Comparison of ENCODE assay signal across 28 mouse cellular contexts in genomic region chr1:72334807-72335206, GRCm38 (mm10). TPM values are rescaled to one million over a fixed set of nuclear protein-coding genes. Genes with fewer than 3 reads are reported as not detected.
"Had no signal": no experiment of that assay in that cellular context is flagged by ENCODE, and none has a peak within 500 bp of the region (broad histone marks: within the 10 kb centered on the region; RNA-seq: fewer than 3 reads in every experiment).

No protein-coding gene starts in this region.

- H3K9me3 ChIP-seq: heart, embryonic 10.5 days; heart, embryonic 12.5 days; hindbrain, embryonic 10.5 days; hindbrain, embryonic 12.5 days; intestine, embryonic 15.5 days; limb, embryonic 10.5 days; limb, embryonic 12.5 days had no signal

- H3K4me2 ChIP-seq: heart, embryonic 12.5 days; hindbrain, embryonic 12.5 days; hindbrain, embryonic 14.5 days; intestine, embryonic 15.5 days; limb, embryonic 12.5 days had no signal

- H3K27me3 ChIP-seq: heart, embryonic 12.5 days; hindbrain, embryonic 12.5 days; intestine, embryonic 15.5 days; limb, embryonic 12.5 days had no signal

- H3K9ac ChIP-seq: forebrain, postnatal 0 days; heart, embryonic 12.5 days; hindbrain, embryonic 12.5 days; hindbrain, embryonic 14.5 days; intestine, embryonic 15.5 days; limb, embryonic 12.5 days had no signal

- H3K4me1 ChIP-seq: heart, embryonic 10.5 days; heart, embryonic 12.5 days; hindbrain, embryonic 10.5 days; hindbrain, embryonic 12.5 days; intestine, embryonic 15.5 days; limb, embryonic 10.5 days; limb, embryonic 12.5 days had no signal

- DNase-seq: forebrain, postnatal 0 days; gastrocnemius, postnatal 14 days; gastrocnemius, postnatal 36 days; heart, adult 18-20 months; heart, postnatal 10 days; heart, postnatal 4 days; kidney, adult 18-20 months; kidney, adult 8-10 months; kidney, postnatal 10 days; kidney, postnatal 25 days; kidney, postnatal 4 days had no signal

- H3K4me3 ChIP-seq: heart, embryonic 10.5 days; heart, embryonic 12.5 days; hindbrain, embryonic 10.5 days; hindbrain, embryonic 12.5 days; intestine, embryonic 15.5 days; layer of hippocampus, adult 2 months; left cerebral cortex, adult 2 months; limb, embryonic 10.5 days; limb, embryonic 12.5 days had no signal

- ATAC-seq: forebrain, postnatal 0 days; hindbrain, embryonic 16.5 days; inflammation-experienced regulatory T-cells, adult 6 months; intestine, embryonic 15.5 days; intestine, postnatal 0 days had no signal

- H3K27ac ChIP-seq: heart, embryonic 10.5 days; hindbrain, embryonic 10.5 days; hindbrain, embryonic 12.5 days; hindbrain, embryonic 14.5 days; intestine, embryonic 15.5 days; layer of hippocampus, adult 2 months; left cerebral cortex, adult 2 months; limb, embryonic 10.5 days; limb, embryonic 12.5 days had no signal

RNA-seq across cellular contexts. Expression of gene Tmem169, which starts 50.6 kb away (rescaled TPM):
- total RNA-seq: gastrocnemius, adult 8-10 months; gastrocnemius, postnatal 36 days; granulocyte monocyte progenitor cell, adult 5-6 weeks; heart, adult 18-20 months; heart, adult 8-10 months; heart, postnatal 25 days had no signal
- polyA plus RNA-seq: inflammation-experienced regulatory T-cells, adult 6 months had no signal
